Mouse (Mus musculus) retina, embryonic 14.5 days (tissue): ENCODE measurements around the gene Ak5.
"Not testable (repeated sequence)": the region's sequence is repeated elsewhere in the genome, so short reads cannot be mapped to it uniquely, and the experiment has no call there.

ENCODE experiments used
- DNase-seq: peaks from one replicate; pipeline ENCODE4 v3.0.0-alpha.2; 2015; ENCODE audit warnings: low spot score

The Ak5 gene

DNA sequence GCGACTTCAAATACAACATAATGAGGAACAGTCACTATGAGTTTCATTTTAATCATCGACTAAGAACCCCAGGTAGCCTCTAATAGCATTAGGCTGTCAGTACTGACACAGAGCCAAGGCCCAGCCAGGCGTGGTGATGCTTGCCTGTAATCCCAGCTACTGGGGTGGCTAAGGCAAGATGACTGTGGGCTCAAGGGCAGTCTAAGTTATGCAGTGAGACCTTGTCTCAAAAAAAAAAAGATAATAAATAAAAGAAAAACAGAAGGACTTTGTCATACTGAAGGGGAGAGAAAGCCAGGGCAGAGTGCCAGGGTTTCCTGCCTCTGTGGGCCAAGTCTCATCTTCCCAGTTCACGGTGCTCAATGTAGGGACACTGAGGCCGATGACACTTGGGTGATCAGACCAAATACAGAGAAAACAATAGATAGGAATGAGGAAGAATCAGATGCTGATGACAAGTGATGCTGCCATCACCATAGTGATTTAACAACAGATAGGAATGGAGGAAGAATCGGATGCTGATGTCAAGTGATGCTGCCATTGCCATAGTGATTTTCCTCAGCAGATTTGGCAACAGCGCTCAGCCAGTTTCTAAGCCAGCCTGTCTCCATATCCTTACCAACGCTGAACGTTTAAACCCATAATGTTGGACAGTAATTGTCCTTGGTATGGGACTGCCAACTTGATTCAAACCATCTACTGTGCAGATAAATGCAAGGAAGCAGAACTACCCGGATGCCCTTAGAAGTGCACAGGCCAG lies 42.9 kb downstream of the Ak5 start:
- peak; percentile 47 for DNase-seq

DNA sequence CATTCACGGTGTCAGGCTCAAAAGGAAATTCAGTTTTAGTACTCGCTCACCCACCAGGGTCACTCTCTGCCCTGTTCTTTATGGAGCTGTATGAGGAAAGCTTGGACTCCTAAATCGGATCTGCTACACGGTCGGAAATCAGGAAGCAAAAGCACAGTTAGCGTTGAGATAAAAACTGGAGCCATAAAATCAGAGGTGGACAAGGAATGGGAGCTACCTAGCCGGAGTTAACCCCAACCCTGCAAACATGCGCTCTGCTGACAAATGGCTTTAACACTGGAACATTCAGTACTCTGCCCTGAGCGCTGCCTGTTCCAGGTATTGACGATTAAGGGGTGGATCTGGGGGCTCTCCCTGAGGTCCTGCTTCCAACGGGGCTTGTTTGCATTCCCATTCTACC lies 47.6 kb downstream of the Ak5 start:
- no peak for DNase-seq

DNA sequence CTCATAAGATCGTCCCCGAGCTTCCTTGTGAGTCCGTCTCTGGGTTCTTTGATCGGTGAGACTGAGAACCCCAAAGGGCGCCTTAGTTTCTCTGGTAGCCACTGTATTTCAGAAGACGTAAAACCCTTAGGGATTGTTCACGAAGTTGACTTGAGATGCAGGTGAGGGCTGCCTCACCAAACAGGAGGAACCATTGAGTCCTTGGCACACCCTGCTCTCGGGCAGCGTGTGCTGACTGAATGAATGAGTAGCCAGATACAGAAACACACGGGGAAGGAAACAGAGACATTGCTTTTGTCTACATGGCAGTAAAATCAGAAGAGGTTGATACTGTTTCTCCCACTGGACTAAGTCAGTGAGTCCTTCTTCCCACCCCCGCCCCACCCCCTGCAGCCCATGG lies 48.1 kb downstream of the Ak5 start:
- no peak for DNase-seq

DNA sequence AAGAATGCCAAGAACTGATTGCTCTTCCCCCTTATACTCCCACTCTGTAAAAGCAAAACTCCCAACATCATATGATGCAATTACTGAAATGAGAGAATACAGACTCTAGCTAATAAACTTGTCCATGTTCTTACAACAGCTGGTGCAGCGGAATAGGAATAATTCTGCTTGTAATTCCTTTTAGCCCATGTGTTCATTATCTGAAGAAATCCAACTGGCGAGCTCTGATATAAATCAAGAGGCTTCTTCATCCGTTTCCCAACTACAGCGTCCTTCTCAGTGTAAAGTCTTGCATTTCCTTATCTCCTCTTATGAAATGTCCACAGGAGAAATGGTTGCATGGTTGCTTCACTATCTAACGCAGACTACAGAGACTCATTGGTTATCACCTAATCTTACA lies 59.1 kb downstream of the Ak5 start:
- no peak for DNase-seq

DNA sequence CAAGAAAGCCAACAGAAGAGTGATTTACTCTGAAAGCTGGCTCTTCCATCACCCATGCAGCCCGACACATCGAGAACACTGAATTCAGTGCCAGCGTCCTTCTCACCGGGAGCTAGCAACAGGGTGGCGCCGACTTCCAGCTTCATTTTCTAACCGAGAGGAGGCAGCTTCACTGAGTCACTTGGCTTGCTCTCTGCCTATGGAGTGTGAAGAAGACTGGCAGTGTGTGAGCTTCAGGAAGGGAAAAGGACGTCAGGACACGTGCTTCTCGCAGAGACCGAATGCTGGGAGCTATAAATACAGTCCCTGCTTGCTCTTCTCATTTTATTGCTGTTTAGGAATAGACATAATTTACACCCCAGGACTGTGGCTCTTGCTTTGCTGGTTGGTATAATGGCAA lies 62.3 kb downstream of the Ak5 start:
- DNase-seq, result no peak

DNA sequence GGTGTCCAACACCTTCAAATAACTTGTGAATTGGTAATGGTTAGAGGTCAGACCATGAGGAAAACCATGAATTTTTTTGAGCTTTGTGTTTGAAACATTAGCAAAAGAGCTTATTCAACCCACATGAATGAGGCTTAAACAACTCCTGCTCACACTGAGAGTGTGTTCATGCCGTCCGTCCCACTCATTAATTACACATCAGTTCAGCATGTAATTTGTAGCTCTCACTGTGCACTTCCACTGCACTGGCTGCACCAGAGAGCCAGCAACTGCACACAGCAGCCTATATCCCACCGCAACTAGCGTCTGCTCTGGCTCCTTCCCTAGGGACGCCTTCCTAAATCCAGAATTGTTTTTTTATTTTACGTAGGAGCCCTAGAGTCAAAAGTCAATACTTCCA lies 68.5 kb downstream of the Ak5 start:
- DNase-seq, result no peak

DNA sequence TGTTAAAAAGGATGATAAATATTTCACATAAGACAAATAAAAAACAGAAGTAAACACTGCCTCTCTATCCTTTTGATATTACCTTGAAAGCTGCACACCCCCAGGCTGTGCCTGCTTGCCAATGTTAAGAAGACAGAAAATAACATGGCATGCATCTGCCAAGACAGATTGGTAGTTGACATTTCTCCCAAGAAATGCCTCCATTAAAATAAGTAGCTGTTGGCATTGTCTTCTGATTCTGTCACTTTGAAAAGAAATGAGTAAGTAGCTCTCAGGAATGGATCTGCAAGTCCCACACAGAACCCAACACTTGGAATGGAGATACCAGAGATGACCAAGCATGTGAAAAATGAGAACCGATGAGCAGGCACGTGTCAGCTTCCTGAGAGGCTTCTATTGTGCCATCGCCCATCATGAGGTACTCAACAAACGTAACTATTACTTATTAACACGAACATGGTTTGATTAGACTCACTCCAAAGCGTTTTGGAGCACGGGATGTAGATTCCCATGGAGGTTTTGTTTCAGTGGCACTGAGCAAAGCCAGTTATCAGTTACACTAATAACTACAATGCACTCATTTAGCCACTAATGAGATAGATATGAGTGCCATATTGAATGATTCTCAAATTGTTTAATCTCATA lies 71.6 kb downstream of the Ak5 start:
- no peak for DNase-seq

DNA sequence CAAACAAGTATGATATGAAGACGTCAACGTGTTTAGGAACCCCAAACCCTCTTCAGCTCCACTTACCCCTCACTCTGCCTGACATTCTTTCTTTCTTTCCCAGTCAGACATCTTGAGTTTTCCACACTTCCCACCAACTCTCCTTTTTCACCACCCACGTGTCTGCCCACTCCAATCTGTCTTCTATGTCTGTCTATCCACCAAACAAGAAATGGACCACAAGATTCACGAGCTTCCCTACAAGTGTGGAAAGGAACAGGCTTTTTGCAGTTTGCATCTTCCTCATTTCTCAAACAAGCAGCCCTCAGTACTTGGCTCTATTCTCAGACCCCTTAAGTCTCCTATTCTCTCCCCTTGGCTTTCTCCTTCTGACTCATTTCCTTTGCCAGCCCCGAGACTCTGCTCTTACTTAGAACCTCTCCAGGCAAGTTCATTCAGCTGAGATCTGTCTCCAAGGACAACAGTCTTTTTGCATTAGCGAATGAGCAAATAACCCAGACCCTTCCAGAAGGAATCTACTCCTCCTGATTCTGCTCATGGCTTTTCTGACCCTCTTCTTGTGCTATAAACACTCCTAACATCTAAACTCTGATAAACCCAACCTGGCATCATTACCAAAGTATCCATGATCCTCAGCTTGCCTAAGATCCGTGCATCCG lies 75.3 kb downstream of the Ak5 start:
- no peak for DNase-seq

DNA sequence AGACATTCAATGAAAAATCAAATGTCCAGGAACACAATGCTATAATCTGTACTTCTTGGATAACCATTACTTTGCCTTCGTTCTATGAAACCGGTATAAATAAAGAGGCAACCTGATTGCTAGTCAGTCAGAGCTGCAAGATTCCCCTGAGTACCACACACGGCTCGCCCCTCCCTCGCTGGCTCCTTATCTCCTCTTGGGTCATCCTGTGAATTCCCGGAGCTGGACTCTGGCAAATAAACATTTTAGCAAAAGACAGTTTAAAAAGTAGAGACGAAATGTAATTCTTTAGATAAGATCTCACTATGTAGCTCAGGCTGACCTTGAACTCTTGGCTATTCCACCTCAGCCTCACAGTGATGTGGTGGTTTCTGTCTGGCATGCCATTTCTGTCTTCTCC lies 77.7 kb downstream of the Ak5 start:
- DNase-seq, result no peak

DNA sequence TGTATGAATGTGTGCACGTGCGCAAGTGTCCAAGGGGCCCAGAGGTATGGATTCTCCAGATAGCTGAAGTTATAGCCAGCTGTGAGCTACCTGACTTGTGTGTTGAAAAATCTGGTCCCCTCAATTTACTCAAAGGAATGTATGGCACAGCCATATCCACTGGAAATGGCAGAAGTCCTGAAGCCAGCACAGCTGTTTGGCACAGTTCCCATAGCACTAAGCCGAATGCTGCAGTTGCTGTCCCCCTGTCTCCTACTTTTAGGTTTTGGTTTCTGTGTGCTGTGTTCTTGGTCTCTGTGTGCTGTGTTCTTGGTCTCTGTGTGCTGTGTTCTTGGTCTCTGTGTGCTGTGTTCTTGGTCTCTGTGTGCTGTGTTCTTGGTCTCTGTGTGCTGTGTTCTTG lies 79.1 kb downstream of the Ak5 start:
- DNase-seq, result not testable (repeated sequence)

DNA sequence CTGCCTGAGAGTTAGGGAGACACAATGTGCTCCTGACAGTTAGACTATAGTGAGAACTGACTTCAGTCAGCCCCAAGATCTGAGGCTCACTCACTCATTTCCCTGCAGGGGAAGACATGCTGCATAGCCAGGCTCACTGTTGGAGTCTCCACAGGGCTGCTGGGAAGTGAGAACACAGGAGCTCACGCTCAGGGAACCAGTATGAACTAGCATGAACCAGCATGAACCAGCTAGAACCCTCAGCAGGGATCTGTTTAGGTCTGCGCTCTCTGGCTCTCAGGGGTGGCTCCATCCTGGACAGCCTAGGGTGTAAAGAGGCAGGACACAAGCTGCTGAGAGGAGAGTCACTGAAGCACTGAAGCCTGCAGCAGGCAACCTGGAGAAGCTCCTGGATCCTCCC lies 81.2 kb downstream of the Ak5 start:
- DNase-seq, result no peak

DNA sequence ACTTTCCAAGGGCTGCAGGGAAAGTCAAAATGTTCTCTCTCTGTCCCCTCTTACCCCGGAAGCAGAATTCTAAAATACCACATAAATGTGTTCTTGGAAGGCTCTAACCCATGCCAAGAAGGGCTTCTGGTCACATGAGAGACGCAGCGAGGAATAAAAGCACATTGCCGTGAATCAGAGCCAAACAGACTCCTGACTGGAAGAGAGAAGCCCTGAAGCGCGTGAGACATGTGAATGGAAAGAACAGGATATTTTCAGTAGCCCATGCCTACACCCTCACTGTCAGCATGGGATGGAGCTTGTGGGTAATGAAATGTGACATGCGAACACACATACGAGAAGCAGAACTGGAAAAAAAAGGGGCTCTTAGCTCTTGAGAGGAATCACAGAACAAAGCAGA lies 82.0 kb downstream of the Ak5 start:
- peak; percentile 12 for DNase-seq

DNA sequence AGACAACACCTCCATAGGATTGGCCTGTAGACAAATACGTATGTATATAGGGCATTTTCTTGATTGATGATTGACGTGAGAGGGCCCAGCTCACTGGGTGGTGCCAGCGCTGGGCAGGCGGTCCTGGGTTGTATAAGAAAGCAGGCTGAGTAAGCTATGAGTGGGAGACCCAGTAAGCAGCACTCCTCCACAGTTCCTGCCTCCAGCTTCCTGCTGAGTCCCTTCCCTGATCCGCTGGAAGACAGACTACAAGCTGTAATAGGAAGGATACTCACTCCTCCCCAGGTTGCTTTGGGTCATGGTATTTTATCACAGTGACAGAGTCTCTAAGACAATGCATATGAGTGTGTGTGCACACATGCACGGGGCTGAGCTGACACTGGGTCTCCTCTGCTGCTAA lies 82.6 kb downstream of the Ak5 start:
- DNase-seq, result no peak

DNA sequence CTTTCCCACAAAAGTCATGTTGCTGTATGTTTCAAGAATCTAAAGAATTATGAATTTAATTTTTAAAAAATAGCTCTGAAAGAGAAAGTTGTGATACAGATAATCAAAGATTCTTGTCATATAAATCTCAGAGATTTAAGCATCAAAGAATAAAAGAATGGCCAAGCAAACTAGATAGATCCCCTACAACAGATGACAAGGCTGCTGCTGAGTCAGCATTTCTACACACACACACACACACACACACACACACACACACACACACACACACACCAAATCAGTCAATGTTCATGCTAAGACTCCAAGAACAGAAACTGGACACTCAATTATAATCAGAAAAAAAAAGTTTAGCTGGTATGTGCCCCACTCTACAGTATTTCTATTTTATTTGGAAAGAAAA lies 85.1 kb downstream of the Ak5 start:
- no peak for DNase-seq

DNA sequence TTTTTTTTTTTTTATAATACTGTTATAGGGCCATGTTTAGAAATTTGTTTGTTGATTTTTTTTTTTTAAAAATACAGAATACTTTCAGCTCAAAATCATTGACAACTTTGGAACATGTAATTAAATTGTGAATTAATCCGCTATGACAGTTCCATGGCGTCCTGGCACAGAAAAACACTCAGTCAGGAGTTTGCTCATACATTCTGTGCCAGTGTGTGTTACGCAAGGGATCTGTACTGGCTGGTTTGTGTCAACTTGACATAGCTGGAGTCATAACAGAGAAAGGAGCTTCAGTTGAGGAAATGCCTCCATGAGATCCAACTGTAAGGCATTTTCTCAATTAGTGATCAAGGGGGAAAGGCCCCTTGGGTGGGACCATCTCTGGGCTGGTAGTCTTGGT lies 86.3 kb downstream of the Ak5 start:
- DNase-seq, result not testable (repeated sequence)

DNA sequence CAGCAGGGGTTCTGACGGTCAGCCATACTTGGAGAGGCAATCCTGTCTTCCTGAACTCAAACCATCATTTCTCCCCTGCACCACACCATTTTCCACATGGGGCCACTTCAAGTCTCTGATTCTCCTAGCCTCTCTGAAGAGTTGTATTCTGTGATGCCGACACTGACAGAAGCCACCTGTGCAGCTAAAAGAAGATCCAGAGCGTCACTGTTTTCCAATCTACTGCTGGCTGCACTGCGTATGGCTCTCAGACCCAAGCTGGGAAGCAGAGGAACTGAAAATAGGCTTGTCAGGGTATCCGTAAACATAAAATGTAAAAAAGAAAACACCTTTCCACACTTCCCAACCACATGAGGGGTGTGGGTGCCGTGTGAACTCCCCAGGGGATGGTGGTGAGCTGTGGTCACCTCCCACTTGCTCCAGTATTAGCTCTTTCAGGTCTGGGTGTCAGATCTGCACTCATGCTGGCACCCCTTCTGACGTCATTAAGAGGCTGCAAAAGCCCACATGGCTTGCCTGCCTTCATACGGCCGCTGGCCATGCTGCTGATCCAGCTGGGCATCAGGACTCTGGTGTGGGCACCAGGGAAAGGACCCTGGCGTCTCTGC lies 88.1 kb downstream of the Ak5 start:
- no peak for DNase-seq

DNA sequence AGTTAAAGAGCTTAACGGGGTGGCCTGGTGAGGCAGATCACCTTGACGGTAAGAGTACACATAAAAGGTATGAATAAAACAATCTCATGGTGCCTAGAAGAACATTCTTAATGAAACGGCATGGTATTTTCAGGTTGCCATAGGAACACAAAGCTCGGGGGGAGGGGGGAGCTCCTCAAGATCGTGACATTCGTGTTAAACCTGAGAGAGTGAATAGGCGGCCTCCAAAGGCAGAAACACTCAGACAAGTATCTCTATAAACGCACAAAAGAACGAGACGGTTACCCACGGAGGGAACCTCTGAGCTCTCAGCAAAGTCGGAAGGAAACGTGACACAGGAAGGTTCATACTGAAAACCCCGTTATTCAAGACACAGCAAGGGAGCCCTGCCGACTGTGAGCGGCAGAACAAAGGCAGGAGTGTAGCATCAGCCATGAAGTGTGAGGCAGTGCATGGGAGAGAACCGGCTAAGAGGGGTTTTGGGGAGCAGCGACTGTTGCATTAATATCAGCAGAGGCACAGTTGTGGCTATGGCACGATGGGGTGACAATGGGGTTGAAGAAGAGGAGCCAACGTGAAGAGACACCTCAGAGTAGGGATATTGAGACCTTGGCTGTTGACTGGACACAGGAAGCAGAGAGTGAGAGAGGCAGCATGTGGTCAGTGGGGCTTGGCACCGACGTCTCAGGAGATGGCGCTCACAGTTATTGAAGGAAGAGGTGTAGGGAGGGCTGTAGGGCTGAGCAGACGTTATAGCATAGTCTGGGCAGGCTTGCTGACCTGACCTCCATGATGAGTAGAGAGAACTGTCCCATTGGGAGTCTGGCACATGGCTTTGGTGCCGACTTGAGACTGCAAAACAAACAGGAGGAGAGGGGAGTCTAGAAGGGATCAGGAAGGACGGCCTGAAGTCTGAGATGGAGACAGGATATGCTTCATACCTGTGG lies 89.6 kb downstream of the Ak5 start:
- DNase-seq, result no peak

DNA sequence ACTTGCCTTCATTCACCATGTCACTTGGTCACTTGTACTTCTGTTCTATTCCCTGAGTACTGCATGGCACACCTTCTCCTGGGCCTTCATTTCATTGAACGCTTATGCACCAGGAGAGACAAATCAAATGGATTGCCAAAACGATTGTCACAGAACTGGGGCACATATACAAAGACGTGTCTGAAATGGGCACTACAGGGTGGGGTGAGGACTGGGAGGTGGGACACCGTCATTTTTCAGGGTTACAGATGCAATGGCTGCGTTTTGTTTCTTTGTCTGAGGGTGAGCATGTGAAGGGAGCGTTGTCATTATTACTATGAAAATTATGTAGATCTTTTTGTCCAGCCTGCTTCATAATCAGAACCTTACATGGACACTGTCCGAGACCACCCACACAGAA lies 90.4 kb downstream of the Ak5 start:
- DNase-seq, result no peak

DNA sequence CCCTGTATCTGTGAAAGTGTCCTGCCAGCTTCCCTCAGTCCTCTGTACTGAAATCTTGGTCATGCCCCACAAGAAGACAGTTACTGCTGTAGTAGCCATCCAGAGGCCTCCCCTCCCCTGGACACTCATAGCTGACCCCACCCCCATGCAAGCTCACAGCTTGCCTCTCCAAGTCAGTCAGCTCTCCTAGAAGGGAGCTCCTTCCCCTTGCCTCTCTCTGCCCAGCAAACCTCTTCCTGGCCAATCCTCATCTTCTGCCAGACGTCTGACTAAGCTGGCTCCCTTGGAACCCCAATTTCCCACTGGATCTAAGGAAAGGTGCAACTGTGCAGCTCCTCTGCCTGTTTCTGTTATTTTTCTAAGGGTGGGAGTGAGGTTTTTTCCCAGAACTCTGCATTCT lies 90.9 kb downstream of the Ak5 start:
- no peak for DNase-seq

DNA sequence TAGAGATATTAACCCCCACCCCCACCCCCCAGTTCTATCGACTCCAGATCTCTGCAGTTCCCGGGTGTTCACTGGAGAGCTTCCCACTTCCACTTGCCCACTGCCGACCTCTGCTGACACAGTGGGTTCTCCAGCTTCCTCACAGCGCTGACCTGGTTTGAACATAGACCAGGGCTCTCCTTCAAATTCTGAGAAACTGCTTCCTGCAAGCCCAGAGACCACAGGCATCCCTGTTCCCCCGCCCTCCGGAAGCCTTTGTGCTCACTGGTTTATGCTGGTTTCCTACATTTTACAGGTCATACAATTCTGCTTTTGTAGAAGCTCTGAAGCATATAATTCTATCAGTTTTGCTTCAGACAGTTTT lies 98.9 kb downstream of the Ak5 start:
- DNase-seq, result no peak

DNA sequence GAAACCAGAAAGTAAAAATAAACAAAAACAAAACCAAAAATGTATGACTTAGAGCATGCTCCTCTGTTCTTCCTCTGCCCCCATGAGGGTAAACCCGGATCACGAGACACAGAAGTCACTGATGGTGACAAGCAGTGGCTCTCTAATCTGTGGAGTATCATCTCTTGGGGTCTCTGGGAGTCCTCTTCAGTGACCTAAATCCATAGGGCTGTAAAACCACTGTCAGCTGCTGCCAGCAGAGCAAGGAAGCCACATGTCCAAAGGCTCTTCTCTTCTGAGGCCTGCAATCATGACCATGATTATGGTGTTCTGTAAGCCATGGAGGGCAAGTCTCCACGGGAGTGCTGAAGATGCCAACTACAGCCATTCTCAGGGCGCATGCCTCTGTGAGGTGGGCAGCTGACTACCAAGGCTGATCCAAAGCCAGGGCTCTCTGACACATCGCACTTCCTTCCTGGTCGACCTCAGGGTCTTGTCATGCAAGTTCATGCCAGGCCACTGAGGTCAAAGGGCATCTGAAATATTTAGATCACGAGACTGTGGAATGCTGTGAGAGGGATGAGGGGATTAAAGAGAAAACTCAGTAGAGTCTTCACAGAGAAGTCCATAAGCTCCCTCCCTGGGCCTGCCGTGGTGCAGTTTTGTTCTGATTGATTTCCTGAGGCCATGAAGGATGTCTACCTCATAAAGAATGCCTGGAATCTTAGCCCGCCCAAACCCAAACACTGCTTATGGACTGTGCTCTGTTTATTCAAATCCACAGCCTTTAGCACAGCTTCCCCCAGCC lies 99.5 kb downstream of the Ak5 start:
- DNase-seq, result no peak
